Mouse (Mus musculus) E14TG2a.4 (cell line): ENCODE data around the gene Agpat2.

ENCODE experiments used
- H3K27me3 ChIP-seq: 2 replicates; pipeline ENCODE4 v1.6.1; 2014; ENCODE audit warnings: low read length, control low read depth; ENCODE audit not compliant: insufficient read depth
- H3K36me3 ChIP-seq: 2 replicates; pipeline ENCODE4 v1.6.1; 2014; ENCODE audit warnings: low read length, control low read depth; ENCODE audit not compliant: insufficient read depth
- H3K4me1 ChIP-seq: replicated peaks from 2 replicates; pipeline ENCODE4 v1.6.1; 2014; ENCODE audit warnings: low read depth, low read length, control low read depth
- H3K4me3 ChIP-seq: replicated peaks from 2 replicates; pipeline ENCODE4 v1.5.1; 2014; ENCODE audit warnings: mild to moderate bottlenecking, low read length
- H3K9me3 ChIP-seq: 2 replicates; pipeline ENCODE4 v1.6.1; 2014; ENCODE audit warnings: low read length, control low read depth
- CTCF ChIP-seq: conservative IDR thresholded peaks from 2 replicates; pipeline ENCODE4 v1.5.1; 2014; ENCODE audit warnings: low read length
- NANOG ChIP-seq: IDR thresholded peaks from 2 replicates; pipeline ENCODE4 v1.6.1; 2014; ENCODE audit warnings: borderline replicate concordance, low read length, mixed read lengths
- POU5F1 ChIP-seq: IDR thresholded peaks from 2 replicates; pipeline ENCODE4 v1.6.1; 2014; ENCODE audit warnings: low read length, borderline replicate concordance

The Agpat2 gene

DNA sequence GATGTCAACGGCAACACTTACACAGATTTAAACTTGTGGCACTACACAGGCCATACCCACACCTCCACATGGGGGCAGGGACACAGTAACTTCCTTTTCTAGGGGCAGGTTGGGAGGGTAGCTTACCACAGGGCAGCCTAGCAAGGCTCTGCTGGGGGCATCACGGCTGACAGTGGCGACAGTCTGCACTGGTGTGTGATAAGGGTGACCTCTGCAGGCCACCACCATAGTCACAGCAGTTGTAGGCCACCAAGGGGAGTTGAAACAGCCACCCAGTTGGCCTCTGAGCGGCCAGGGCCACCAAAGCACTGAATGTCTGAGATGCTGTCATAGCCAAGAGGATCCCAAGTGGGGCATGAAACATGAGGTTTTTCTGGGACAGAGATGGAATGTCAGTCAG lies 38.0 kb downstream of the Agpat2 start:
- no peak for TF ChIP-seq POU5F1
- 0 out of 2 replicates have a peak, but pooled peaks have one; percentile 16 for TF ChIP-seq CTCF
- no peak for TF ChIP-seq NANOG
- peaks cover 21% of the 10 kb centered on the region for H3K4me1 ChIP-seq
- no peaks in the 10 kb centered on the region for H3K9me3 ChIP-seq
- no peaks in the 10 kb centered on the region for H3K36me3 ChIP-seq
- no peak overlapping the region for H3K4me3 ChIP-seq
- no peaks in the 10 kb centered on the region for H3K27me3 ChIP-seq

DNA sequence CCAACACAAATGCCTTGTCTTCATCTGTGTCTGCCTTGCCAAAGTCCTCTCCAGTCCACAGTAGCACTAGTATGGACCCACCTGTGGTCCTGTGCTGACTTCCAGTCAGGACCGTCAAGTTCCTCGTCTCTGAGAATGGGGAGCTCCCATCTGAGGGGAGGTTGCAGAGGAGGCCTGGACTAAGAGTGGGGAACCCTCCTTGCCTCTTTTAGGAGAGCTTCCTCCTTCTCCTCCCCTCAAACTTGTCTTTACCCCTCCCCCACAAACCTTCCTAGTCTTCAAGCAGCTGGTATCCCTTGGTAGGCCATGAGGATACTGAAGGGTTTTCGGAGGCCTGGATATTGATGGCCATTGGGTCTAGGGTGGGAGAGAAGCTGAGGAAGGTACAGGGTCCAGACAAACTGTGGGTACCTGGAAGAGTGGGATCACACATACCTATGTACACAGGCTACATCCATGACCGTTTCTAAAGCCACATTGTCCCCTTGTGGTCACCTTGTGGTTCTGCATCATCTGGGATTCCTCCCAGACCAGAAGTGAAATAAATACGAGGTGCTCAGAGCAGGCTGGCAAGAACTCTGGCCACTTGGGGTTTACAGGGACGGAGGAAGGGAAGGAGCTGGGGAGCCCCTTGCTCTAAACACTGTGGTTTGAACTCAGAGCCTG lies 42.7 kb downstream of the Agpat2 start:
- peak; percentile 97 for TF ChIP-seq CTCF
- no peak for TF ChIP-seq POU5F1
- no peak overlapping the region for H3K4me3 ChIP-seq
- H3K9me3 ChIP-seq, result no peaks in the 10 kb centered on the region
- H3K4me1 ChIP-seq, result peaks cover 23% of the 10 kb centered on the region
- H3K27me3 ChIP-seq, result no peaks in the 10 kb centered on the region; the same call in 1 of the 2 replicates
- no peaks in the 10 kb centered on the region for H3K36me3 ChIP-seq

DNA sequence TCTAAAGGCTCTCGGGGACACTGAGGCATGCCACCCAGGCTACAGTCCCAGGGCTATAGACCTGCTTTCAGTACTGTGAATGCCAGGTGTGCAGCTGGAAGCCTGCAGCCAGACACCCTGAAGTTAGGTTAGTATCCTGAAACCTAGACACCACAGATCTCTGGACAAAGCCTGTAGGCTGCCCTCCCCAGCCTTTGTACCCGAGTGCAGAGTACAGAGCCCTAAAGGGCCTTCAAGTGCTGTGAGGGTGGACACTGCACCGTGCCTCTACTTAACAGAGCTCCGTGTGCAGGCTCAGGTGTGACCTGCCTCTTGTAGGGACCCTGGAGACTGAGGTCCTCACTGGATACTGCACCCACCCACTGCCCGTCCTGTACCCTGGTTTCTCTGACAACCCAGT lies 43.7 kb downstream of the Agpat2 start:
- Histone ChIP-seq H3K4me1 (peaks cover 27% of the 10 kb centered on the region), H3K9me3 (no peaks in the 10 kb centered on the region), H3K4me3 (no peak overlapping the region), H3K27me3 (no peaks in the 10 kb centered on the region; the same call in 1 of the 2 replicates), H3K36me3 (no peaks in the 10 kb centered on the region)
- TF ChIP-seq POU5F1, result no peak
- no peak for TF ChIP-seq NANOG
- no peak for TF ChIP-seq CTCF

- peaks cover 7% of the 10 kb centered on the region; the same call in 1 of the 2 replicates for H3K27me3 ChIP-seq
- peaks cover 43% of the 10 kb centered on the region for H3K4me1 ChIP-seq
- H3K36me3 ChIP-seq, result no peaks in the 10 kb centered on the region
- 0 out of 2 replicates have a peak overlapping the region, but pooled peaks have one; percentile 10 for H3K4me3 ChIP-seq
- TF ChIP-seq CTCF, result no peak
- H3K9me3 ChIP-seq, result no peaks in the 10 kb centered on the region
Measured at GRCm38 (mm10) chr2:26556535-26556993, 47.7 kb downstream of the Agpat2 start.

DNA sequence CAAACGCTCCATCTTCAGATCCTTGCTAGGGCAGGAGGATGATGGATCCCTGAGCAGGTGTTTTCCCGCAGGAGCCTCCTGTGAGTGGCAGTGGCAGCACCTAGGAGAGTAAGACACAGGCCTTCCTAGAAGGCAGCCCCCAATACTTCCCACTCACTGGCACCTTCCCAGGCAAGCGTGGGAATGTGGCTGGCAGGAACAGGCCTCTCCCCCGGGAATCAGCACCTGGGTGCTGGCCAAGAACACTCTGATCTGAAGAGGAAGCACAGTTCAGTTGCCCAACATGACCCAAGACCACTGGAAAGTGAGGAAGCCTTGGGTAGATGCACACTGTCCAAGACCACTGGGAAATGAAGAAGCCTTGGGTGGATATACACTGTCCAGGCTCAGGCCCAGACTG lies 49.1 kb downstream of the Agpat2 start:
- H3K36me3 ChIP-seq, result no peaks in the 10 kb centered on the region
- peaks cover 11% of the 10 kb centered on the region; the same call in 1 of the 2 replicates for H3K27me3 ChIP-seq
- no peak overlapping the region for H3K4me3 ChIP-seq
- no peak for TF ChIP-seq CTCF
- TF ChIP-seq NANOG, result no peak
- TF ChIP-seq POU5F1, result no peak
- no peaks in the 10 kb centered on the region for H3K9me3 ChIP-seq
- peaks cover 38% of the 10 kb centered on the region for H3K4me1 ChIP-seq

DNA sequence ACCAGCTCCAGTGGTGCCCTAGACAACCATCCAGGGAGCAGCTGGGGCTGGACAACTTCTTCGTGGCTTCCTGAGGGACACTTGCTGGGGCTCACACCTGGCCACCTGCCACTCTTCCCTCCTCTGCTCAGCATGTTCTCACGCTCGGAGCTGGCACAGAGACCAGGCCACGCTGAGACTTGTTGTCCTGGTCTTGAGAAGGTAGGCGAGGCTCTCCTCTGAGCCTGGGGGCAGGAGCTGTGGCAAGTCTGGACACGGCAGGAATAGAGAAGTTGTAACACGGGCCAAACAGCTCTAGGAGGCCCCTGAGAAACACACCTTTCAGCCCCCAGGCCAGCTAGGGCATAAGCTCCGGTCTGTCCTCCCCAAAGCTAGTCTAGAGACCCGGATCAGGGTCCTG lies 50.3 kb downstream of the Agpat2 start:
- peaks cover 13% of the 10 kb centered on the region; the same call in 1 of the 2 replicates for H3K27me3 ChIP-seq
- no peaks in the 10 kb centered on the region for H3K9me3 ChIP-seq
- H3K36me3 ChIP-seq, result no peaks in the 10 kb centered on the region
- H3K4me1 ChIP-seq, result peaks cover 38% of the 10 kb centered on the region
- H3K4me3 ChIP-seq, result no peak overlapping the region
- TF ChIP-seq CTCF, result no peak
- TF ChIP-seq POU5F1, result no peak
- no peak for TF ChIP-seq NANOG

DNA sequence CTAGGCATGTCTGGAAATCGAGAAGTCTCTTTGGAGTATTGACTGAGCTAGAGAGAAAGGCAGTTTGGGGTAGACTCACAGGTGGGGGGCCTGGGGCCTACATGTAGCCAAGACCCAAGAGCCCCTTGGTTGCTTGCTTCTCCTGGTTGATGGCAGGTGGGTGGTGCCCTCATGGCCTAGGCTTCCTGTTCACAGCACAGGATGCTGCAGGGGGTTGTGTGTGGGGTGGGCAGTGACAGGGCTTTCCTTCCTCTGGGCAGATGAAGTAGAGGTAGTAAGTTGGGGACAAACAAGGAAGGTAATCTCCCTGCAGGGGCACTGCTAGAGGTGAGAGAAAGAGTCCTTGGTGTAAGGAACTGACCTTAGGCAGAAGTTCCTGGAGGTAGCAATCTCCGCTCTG lies 52.2 kb downstream of the Agpat2 start:
- peaks cover 20% of the 10 kb centered on the region; the same call in 1 of the 2 replicates for H3K27me3 ChIP-seq
- TF ChIP-seq CTCF (no peak), POU5F1 (no peak), NANOG (no peak)
- peaks cover 47% of the 10 kb centered on the region for H3K4me1 ChIP-seq
- H3K36me3 ChIP-seq, result no peaks in the 10 kb centered on the region
- H3K9me3 ChIP-seq, result no peaks in the 10 kb centered on the region
- no peak overlapping the region for H3K4me3 ChIP-seq

GRCm38 (mm10) chr2:26551446-26551845 lies 52.8 kb downstream of the Agpat2 start:
- peaks cover 47% of the 10 kb centered on the region for H3K4me1 ChIP-seq

GRCm38 (mm10) chr2:26550777-26551176 lies 53.4 kb downstream of the Agpat2 start:
- H3K9me3 ChIP-seq, result no peaks in the 10 kb centered on the region
- peaks cover 44% of the 10 kb centered on the region for H3K4me1 ChIP-seq
- peaks cover 27% of the 10 kb centered on the region; the same call in 1 of the 2 replicates for H3K27me3 ChIP-seq
- no peak overlapping the region for H3K4me3 ChIP-seq
- TF ChIP-seq POU5F1 (no peak), CTCF (no peak), NANOG (no peak)
- no peaks in the 10 kb centered on the region for H3K36me3 ChIP-seq

More at GRCm38 (mm10) chr2:26551446-26551845, 52.8 kb downstream of the Agpat2 start:
- no peaks in the 10 kb centered on the region for H3K9me3 ChIP-seq
- no peaks in the 10 kb centered on the region for H3K36me3 ChIP-seq
- peak overlapping the region; percentile 39 for H3K4me3 ChIP-seq
- peaks cover 22% of the 10 kb centered on the region; the same call in 1 of the 2 replicates for H3K27me3 ChIP-seq
- no peak for TF ChIP-seq CTCF
